ENCODE assay signal across 8 mouse cellular contexts in genomic region chr1:52119691-52120090, GRCm38 (mm10). TPM values are rescaled to one million over a fixed set of nuclear protein-coding genes. Genes with fewer than 3 reads are reported as not detected.
DNase-seq lines count a peak whose midpoint lies in the region; ATAC-seq and TF ChIP-seq lines count a peak whose summit lies in the region.

No protein-coding gene starts in this region.

- no peaks in the 10 kb centered on the region for H3K79me3 ChIP-seq in C2C12 (ENCODE audit: low read depth)

- TF ChIP-seq CTCF in C2C12 (IDR thresholded peaks at IDR 0.05; ENCODE audit: control insufficient read depth, insufficient read depth, insufficient read length): no peak
- TF ChIP-seq CTCF in cortical plate, adult 2 months (IDR thresholded peaks at IDR 0.05; ENCODE audit: extremely low read depth, insufficient read depth, low read length): no peak

- peak overlapping the region; percentile 83 for H3K4me3 ChIP-seq in C2C12 (ENCODE audit: insufficient read depth, poor library complexity, severe bottlenecking)
- H3K4me3 ChIP-seq in cortical plate, adult 2 months (ENCODE audit: insufficient read depth, low read length): peak overlapping the region; percentile 77
- peak overlapping the region; percentile 84 for H3K4me3 ChIP-seq in hindbrain, embryonic 14.5 days (replicated peaks; ENCODE audit: low read length)
- peak overlapping the region; percentile 99 for H3K4me3 ChIP-seq in macrophage (ENCODE audit: inconsistent target)

- H3K27me3 ChIP-seq in C2C12 (ENCODE audit: control insufficient read depth, insufficient read depth, insufficient read length): no peaks in the 10 kb centered on the region
- no peaks in the 10 kb centered on the region for H3K27me3 ChIP-seq in hindbrain, embryonic 14.5 days (ENCODE audit: control insufficient read depth, insufficient read depth, low read length)

- peaks cover 8% of the 10 kb centered on the region for H3K36me3 ChIP-seq in C2C12 (ENCODE audit: control insufficient read depth, insufficient read depth)
- H3K36me3 ChIP-seq in hindbrain, embryonic 14.5 days (replicated peaks; ENCODE audit: control insufficient read depth, insufficient read depth): peaks cover 3% of the 10 kb centered on the region; the same call in 1 of the 2 replicates
- peaks cover 44% of the 10 kb centered on the region for H3K36me3 ChIP-seq in macrophage (ENCODE audit: inconsistent target)

- no peak for TF ChIP-seq POLR2A in cortical plate, adult 2 months (IDR thresholded peaks at IDR 0.05; ENCODE audit: extremely low read depth, insufficient read depth, low read length)

- no peak overlapping the region for H3K27ac ChIP-seq in cortical plate, adult 2 months (ENCODE audit: insufficient read depth, low read length)
- H3K27ac ChIP-seq in hindbrain, embryonic 14.5 days: no peak overlapping the region
- H3K27ac ChIP-seq in macrophage: peak overlapping the region; percentile 86

- DNase-seq in gastrocnemius, postnatal 10 days: peak; percentile 20
- DNase-seq in gastrocnemius, postnatal 36 days: no peak
- no peak for DNase-seq in hindbrain, embryonic 14.5 days (ENCODE audit: low spot score)
- no peak for DNase-seq in frontal cortex, postnatal 10 days (ENCODE audit: low spot score in 2 of 2)
- no peak for DNase-seq in cerebellum, postnatal 10 days

- peak overlapping the region; percentile 69 for H3K9ac ChIP-seq in hindbrain, embryonic 14.5 days

- peak overlapping the region; percentile 90 for H3K4me2 ChIP-seq in hindbrain, embryonic 14.5 days (replicated peaks)

- H3K4me1 ChIP-seq in cortical plate, adult 2 months (ENCODE audit: control insufficient read depth, insufficient read depth, low read length): peaks cover 1% of the 10 kb centered on the region; the same call in 1 of the 2 replicates
- no peaks in the 10 kb centered on the region for H3K4me1 ChIP-seq in hindbrain, embryonic 14.5 days (replicated peaks; ENCODE audit: control insufficient read depth, insufficient read depth, low read length)

- H3ac ChIP-seq in C2C12 (ENCODE audit: control insufficient read depth, insufficient read length, low read depth): peak overlapping the region; percentile 91

- intact Hi-C loops in gastrocnemius, postnatal 36 days (cut with DNase I): loop anchor here (5.0 kb wide), 1 partner anchor 113 kb away; the partner anchor contains the start of gene Gls

- H3K9me3 ChIP-seq in hindbrain, embryonic 14.5 days (ENCODE audit: control insufficient read depth, low read length): no peaks in the 10 kb centered on the region

- peaks cover 9% of the 10 kb centered on the region for H3K79me2 ChIP-seq in C2C12 (ENCODE audit: control insufficient read depth, insufficient read depth)
- H3K79me2 ChIP-seq in macrophage (ENCODE audit: inconsistent target): peaks cover 55% of the 10 kb centered on the region

- WGBS in hindbrain, embryonic 14.5 days: under 1% methylated on average over 20 of the region's 20 CpGs
- WGBS in macrophage (ENCODE audit: missing documents): under 1% methylated on average over 20 of the region's 20 CpGs

- ATAC-seq in hindbrain, embryonic 14.5 days (ENCODE audit: low FRiP score): peak; percentile 26

TF ChIP-seq in C2C12, 6 proteins besides CTCF, POLR2A, EP300 and RAD21:
- TF ChIP-seq FOSL1 (IDR thresholded peaks at IDR 0.05; ENCODE audit: insufficient read depth, low read length, poor library complexity, severe bottlenecking) (no peak), CEBPB (IDR thresholded peaks at IDR 0.05; ENCODE audit: low read depth) (peak; percentile 31), USF1 (IDR thresholded peaks at IDR 0.05; ENCODE audit: low read depth) (no peak), MAX (IDR thresholded peaks at IDR 0.05) (no peak)
TF ChIP-seq in C2C12: peak in this region for 1.

RNA-seq across cellular contexts. Expression of gene Stat1, which starts 0.5 kb away (rescaled TPM):
- total RNA-seq in gastrocnemius, postnatal 10 days (2021): 10 to 100 TPM; 12.5 to 15.4 TPM
- 10 to 100 TPM in 1 of 2 experiments, 1 to 10 TPM in 1; 9.6 to 11.3 TPM for total RNA-seq in gastrocnemius, postnatal 36 days (2021)
- polyA plus RNA-seq in C2C12 (2012; fragmentation: generic; extraction: Trizol): 8.3 TPM
- polyA plus RNA-seq in cortical plate, adult 2 months (2012; rRNA removed): 16.0 and 18.1 TPM in 2 replicates
- polyA plus RNA-seq in hindbrain, embryonic 14.5 days (2014; fragmentation: Nextera tagmentation; extraction: Ambion mirVana): 13.9 and 17.3 TPM in 2 replicates
- total RNA-seq in macrophage (2018; cell fraction: chromatin; rRNA removed): 1,000 to 10,000 TPM in 11 of 26 experiments, 100 to 1,000 TPM in 15; 220 to 2,159 (median 851) TPM
- 1,000 to 10,000 TPM in 11 of 26 experiments, 100 to 1,000 TPM in 15; 200 to 1,584 (median 595) TPM for total RNA-seq in macrophage (2018; cell fraction: cytosol; rRNA removed)
- total RNA-seq in macrophage (2018; cell fraction: nucleus; rRNA removed): 1,000 to 10,000 TPM in 12 of 26 experiments, 100 to 1,000 TPM in 14; 209 to 1,911 (median 748) TPM
- polyA plus RNA-seq in macrophage (2018): 230 to 518 TPM (median 277 TPM) in 3 replicates

Comparison
In these comparisons a context has a peak if more than half of its experiments do, and no peak if none do; other contexts are left out.
1. RNA of gene Stat1, which starts 0.5 kb away (polyA plus RNA-seq): 230 to 518 TPM in macrophage; 16.0 to 18.1 TPM in cortical plate, adult 2 months, 13.9 to 17.3 TPM in hindbrain, embryonic 14.5 days and 8.3 TPM in C2C12 (single experiment); every median in the first group is over 10 times any median in the second.
2. Peak in every context shown above with its lines, with median percentiles within 50 percentile points of each other: H3K4me3 ChIP-seq.